Mouse (Mus musculus): ENCODE data around the gene Abhd15. TPM values are rescaled to one million over a fixed set of nuclear protein-coding genes. Genes with fewer than 3 reads are reported as not detected.

Gene Abhd15
- 2.7 and 3.7 TPM in 2 replicates for polyA plus RNA-seq (2012; rRNA removed)

- Histone ChIP-seq H3K27ac (ENCODE audit: insufficient read depth, low read depth, low read length) (peak within 1 kb of the TSS; percentile 39; the same call in 1 of the 2 replicates), H3K4me3 (ENCODE audit: low read depth, low read length) (peak within 1 kb of the TSS; percentile 70), H3K4me1 (ENCODE audit: control insufficient read depth, insufficient read depth, insufficient read length, low read length) (peaks cover 32% of the 10 kb centered on the region), H3K27me3 (ENCODE audit: control insufficient read depth, insufficient read depth, low read length) (no peaks in the 10 kb centered on the region; the same call in 1 of the 2 replicates), H3K36me3 (ENCODE audit: control insufficient read depth, insufficient read depth, low read length) (no peaks in the 10 kb centered on the region)
- TF ChIP-seq POLR2A (IDR thresholded peaks at IDR 0.05; ENCODE audit: low read depth, low read length) (peak; percentile 53), CTCF (IDR thresholded peaks at IDR 0.05; ENCODE audit: extremely low read depth, insufficient read length, insufficient replicate concordance, low read depth, low read length) (no peak)
- under 1% methylated on average over 72 of the region's 72 CpGs for WGBS
Measured at GRCm38 (mm10) chr11:77514832-77515636, at the start of gene Abhd15. Gene Abhd15 (plus strand): TSS chr11:77515121.

GRCm38 (mm10) chr11:77466544-77466943, 48.4 kb upstream of the Abhd15 start:
- H3K27ac ChIP-seq (ENCODE audit: insufficient read depth, low read depth, low read length), result no peak overlapping the region
- H3K4me1 ChIP-seq (ENCODE audit: control insufficient read depth, insufficient read depth, insufficient read length, low read length), result peaks cover 10% of the 10 kb centered on the region
- H3K27me3 ChIP-seq (ENCODE audit: control insufficient read depth, insufficient read depth, low read length), result peaks cover 18% of the 10 kb centered on the region
- H3K36me3 ChIP-seq (ENCODE audit: control insufficient read depth, insufficient read depth, low read length), result no peaks in the 10 kb centered on the region; the same call in 1 of the 2 replicates
- H3K4me3 ChIP-seq (ENCODE audit: low read depth, low read length), result no peak overlapping the region
- WGBS, result 45% methylated on average over 9 of the region's 9 CpGs
- no peak for TF ChIP-seq POLR2A (IDR thresholded peaks at IDR 0.05; ENCODE audit: low read depth, low read length)

GRCm38 (mm10) chr11:77467157-77467556, 47.8 kb upstream of the Abhd15 start:
- 4% methylated on average over 25 of the region's 25 CpGs for WGBS
- Histone ChIP-seq H3K4me3 (ENCODE audit: low read depth, low read length) (peak overlapping the region; percentile 26), H3K36me3 (ENCODE audit: control insufficient read depth, insufficient read depth, low read length) (no peaks in the 10 kb centered on the region; the same call in 1 of the 2 replicates), H3K27me3 (ENCODE audit: control insufficient read depth, insufficient read depth, low read length) (peaks cover 13% of the 10 kb centered on the region), H3K4me1 (ENCODE audit: control insufficient read depth, insufficient read depth, insufficient read length, low read length) (peaks cover 10% of the 10 kb centered on the region), H3K27ac (ENCODE audit: insufficient read depth, low read depth, low read length) (no peak overlapping the region)
- TF ChIP-seq POLR2A (IDR thresholded peaks at IDR 0.05; ENCODE audit: low read depth, low read length), result no peak
- peak; percentile 64 for TF ChIP-seq CTCF (IDR thresholded peaks at IDR 0.05; ENCODE audit: extremely low read depth, insufficient read length, insufficient replicate concordance, low read depth, low read length)

- TF ChIP-seq CTCF (IDR thresholded peaks at IDR 0.05; ENCODE audit: extremely low read depth, insufficient read length, insufficient replicate concordance, low read depth, low read length) (peak; percentile 78), POLR2A (IDR thresholded peaks at IDR 0.05; ENCODE audit: low read depth, low read length) (no peak)
- H3K4me3 ChIP-seq (ENCODE audit: low read depth, low read length), result peak overlapping the region; percentile 24
- H3K4me1 ChIP-seq (ENCODE audit: control insufficient read depth, insufficient read depth, insufficient read length, low read length), result peaks cover 7% of the 10 kb centered on the region
- H3K27me3 ChIP-seq (ENCODE audit: control insufficient read depth, insufficient read depth, low read length), result peaks cover 8% of the 10 kb centered on the region; the same call in 1 of the 2 replicates
- H3K36me3 ChIP-seq (ENCODE audit: control insufficient read depth, insufficient read depth, low read length), result no peaks in the 10 kb centered on the region; the same call in 1 of the 2 replicates
- H3K27ac ChIP-seq (ENCODE audit: insufficient read depth, low read depth, low read length), result no peak overlapping the region
- 11% methylated on average over 20 of the region's 20 CpGs for WGBS
Measured at GRCm38 (mm10) chr11:77467784-77468183, 47.1 kb upstream of the Abhd15 start.

GRCm38 (mm10) chr11:77468397-77468796, 46.5 kb upstream of the Abhd15 start:
- TF ChIP-seq POLR2A (IDR thresholded peaks at IDR 0.05; ENCODE audit: low read depth, low read length), result no peak
- TF ChIP-seq CTCF (IDR thresholded peaks at IDR 0.05; ENCODE audit: extremely low read depth, insufficient read length, insufficient replicate concordance, low read depth, low read length), result no peak
- Histone ChIP-seq H3K27me3 (ENCODE audit: control insufficient read depth, insufficient read depth, low read length) (0 out of 2 replicates have a peak, but pooled peaks cover 5% of the 10 kb centered on the region), H3K36me3 (ENCODE audit: control insufficient read depth, insufficient read depth, low read length) (no peaks in the 10 kb centered on the region; the same call in 1 of the 2 replicates), H3K4me3 (ENCODE audit: low read depth, low read length) (no peak overlapping the region), H3K27ac (ENCODE audit: insufficient read depth, low read depth, low read length) (no peak overlapping the region), H3K4me1 (ENCODE audit: control insufficient read depth, insufficient read depth, insufficient read length, low read length) (peaks cover 6% of the 10 kb centered on the region)
- 89% methylated on average over 9 of the region's 9 CpGs for WGBS

- H3K4me1 ChIP-seq (ENCODE audit: control insufficient read depth, insufficient read depth, insufficient read length, low read length), result peaks cover 9% of the 10 kb centered on the region
- 0 out of 2 replicates have a peak, but pooled peaks cover 5% of the 10 kb centered on the region for H3K27me3 ChIP-seq (ENCODE audit: control insufficient read depth, insufficient read depth, low read length)
- 91% methylated on average over 29 of the region's 29 CpGs for WGBS
- no peak overlapping the region for H3K4me3 ChIP-seq (ENCODE audit: low read depth, low read length)
- H3K36me3 ChIP-seq (ENCODE audit: control insufficient read depth, insufficient read depth, low read length), result no peaks in the 10 kb centered on the region; the same call in 1 of the 2 replicates
- H3K27ac ChIP-seq (ENCODE audit: insufficient read depth, low read depth, low read length), result no peak overlapping the region
- TF ChIP-seq CTCF (IDR thresholded peaks at IDR 0.05; ENCODE audit: extremely low read depth, insufficient read length, insufficient replicate concordance, low read depth, low read length) (no peak), POLR2A (IDR thresholded peaks at IDR 0.05; ENCODE audit: low read depth, low read length) (no peak)
Measured at GRCm38 (mm10) chr11:77471407-77471806, 43.5 kb upstream of the Abhd15 start.

- Histone ChIP-seq H3K36me3 (ENCODE audit: control insufficient read depth, insufficient read depth, low read length) (no peaks in the 10 kb centered on the region; the same call in 1 of the 2 replicates), H3K4me1 (ENCODE audit: control insufficient read depth, insufficient read depth, insufficient read length, low read length) (peaks cover 14% of the 10 kb centered on the region), H3K27me3 (ENCODE audit: control insufficient read depth, insufficient read depth, low read length) (no peaks in the 10 kb centered on the region), H3K27ac (ENCODE audit: insufficient read depth, low read depth, low read length) (no peak overlapping the region), H3K4me3 (ENCODE audit: low read depth, low read length) (no peak overlapping the region)
- 91% methylated on average over 16 of the region's 16 CpGs for WGBS
- TF ChIP-seq POLR2A (IDR thresholded peaks at IDR 0.05; ENCODE audit: low read depth, low read length) (no peak), CTCF (IDR thresholded peaks at IDR 0.05; ENCODE audit: extremely low read depth, insufficient read length, insufficient replicate concordance, low read depth, low read length) (no peak)
Measured at GRCm38 (mm10) chr11:77472775-77473174, 42.1 kb upstream of the Abhd15 start.

Data from small intestine, adult 2 months (tissue).